Mouse (Mus musculus): ENCODE measurements around the gene H2al1e. TPM values are rescaled to one million over a fixed set of nuclear protein-coding genes. Genes with fewer than 3 reads are reported as not detected.
"Not testable (repeated sequence)": the region's sequence is repeated elsewhere in the genome, so short reads cannot be mapped to it uniquely, and the experiment has no call there.

H2al1e gene
- polyA plus RNA-seq, 1 experiment from 2014 or later, result not detected

DNA sequence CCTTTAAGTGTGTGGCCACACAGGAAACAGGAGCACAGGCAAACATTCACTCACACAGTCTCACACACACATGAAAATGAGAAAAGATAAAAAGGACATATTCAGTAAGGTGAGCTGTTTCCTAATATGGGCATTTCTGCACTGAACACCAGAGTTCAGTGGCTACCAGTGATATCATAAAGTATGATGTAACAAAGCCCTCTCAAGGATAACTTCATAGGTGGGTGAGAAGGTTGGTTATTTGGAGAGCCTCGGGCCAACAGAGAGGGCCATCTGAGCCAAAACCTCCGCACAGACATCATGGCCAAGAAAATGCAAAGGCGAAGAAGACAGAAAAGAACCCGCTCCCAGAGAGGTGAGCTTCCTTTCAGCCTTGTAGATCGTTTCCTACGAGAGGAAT lies 9.5 kb downstream of the H2al1e start, which contains the start of gene H2al1h:
TSS of gene H2al1h (plus strand) at position 301 of the 400 bp plus-strand sequence.
- no CpG with 5 or more reads among the region's 6 CpGs for WGBS (ENCODE audit: missing documents)
- not testable (repeated sequence) for H3K79me2 ChIP-seq (ENCODE audit: inconsistent target); H3K27ac ChIP-seq; H3K4me3 ChIP-seq (ENCODE audit: inconsistent target); H3K36me3 ChIP-seq (ENCODE audit: inconsistent target)

DNA sequence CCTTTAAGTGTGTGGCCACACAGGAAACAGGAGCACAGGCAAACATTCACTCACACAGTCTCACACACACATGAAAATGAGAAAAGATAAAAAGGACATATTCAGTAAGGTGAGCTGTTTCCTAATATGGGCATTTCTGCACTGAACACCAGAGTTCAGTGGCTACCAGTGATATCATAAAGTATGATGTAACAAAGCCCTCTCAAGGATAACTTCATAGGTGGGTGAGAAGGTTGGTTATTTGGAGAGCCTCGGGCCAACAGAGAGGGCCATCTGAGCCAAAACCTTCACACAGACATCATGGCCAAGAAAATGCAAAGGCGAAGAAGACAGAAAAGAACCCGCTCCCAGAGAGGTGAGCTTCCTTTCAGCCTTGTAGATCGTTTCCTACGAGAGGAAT lies 12.6 kb downstream of the H2al1e start, which contains the start of gene H2al1i:
TSS of gene H2al1i (plus strand) at position 301 of the 400 bp plus-strand sequence.
- no CpG with 5 or more reads among the region's 5 CpGs for WGBS (ENCODE audit: missing documents)
- H3K36me3 ChIP-seq (ENCODE audit: inconsistent target), result not testable (repeated sequence)

DNA sequence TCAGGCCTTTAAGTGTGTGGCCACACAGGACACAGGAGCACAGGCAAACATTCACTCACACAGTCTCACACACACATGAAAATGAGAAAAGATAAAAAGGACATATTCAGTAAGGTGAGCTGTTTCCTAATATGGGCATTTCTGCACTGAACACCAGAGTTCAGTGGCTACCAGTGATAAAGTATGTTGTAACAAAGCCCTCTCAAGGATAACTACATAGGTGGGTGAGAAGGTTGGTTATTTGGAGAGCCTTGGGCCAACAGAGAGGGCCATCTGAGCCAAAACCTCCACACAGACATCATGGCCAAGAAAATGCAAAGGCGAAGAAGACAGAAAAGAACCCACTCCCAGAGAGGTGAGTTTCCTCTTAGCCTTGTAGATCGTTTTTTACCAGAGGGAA lies 15.8 kb downstream of the H2al1e start, which contains the start of gene H2al1j:
TSS of gene H2al1j (plus strand) at position 301 of the 400 bp plus-strand sequence.
- not testable (repeated sequence) for H3K36me3 ChIP-seq (ENCODE audit: inconsistent target); H3K4me3 ChIP-seq (ENCODE audit: inconsistent target); H3K27ac ChIP-seq; H3K79me2 ChIP-seq (ENCODE audit: inconsistent target)
- 95% methylated on average over 2 of the region's 2 CpGs for WGBS (ENCODE audit: missing documents)

More for the DNA sequence above, 12.6 kb downstream of the H2al1e start, which contains the start of gene H2al1i:
- not testable (repeated sequence) for H3K4me3 ChIP-seq (ENCODE audit: inconsistent target); H3K27ac ChIP-seq; H3K79me2 ChIP-seq (ENCODE audit: inconsistent target)

DNA sequence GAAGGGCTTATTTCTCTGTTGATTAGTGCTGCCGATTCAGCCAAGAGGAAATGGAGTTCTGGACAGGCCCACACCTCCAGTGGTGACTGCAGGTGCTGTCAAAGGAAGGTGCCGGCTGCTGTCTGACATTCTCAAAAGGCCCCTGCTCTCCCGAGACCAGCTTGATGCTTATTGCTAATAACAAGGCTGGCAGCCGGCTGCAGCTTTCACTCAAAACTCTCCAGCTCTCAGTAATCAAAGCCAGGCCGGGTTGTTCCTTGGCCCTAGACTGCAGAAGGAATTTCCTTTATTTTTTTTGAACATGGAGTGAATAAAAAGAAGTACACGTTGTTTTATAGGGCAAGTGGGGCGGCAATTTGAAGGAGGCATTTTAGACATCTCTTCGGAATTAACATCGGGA lies 34.0 kb downstream of the H2al1e start:
- Histone ChIP-seq H3K36me3 (ENCODE audit: inconsistent target) (no peaks in the 10 kb centered on the region), H3K79me2 (ENCODE audit: inconsistent target) (no peaks in the 10 kb centered on the region), H3K27ac (no peak overlapping the region), H3K4me3 (ENCODE audit: inconsistent target) (no peak overlapping the region)
- 91% methylated on average over 9 of the region's 9 CpGs for WGBS (ENCODE audit: missing documents)

DNA sequence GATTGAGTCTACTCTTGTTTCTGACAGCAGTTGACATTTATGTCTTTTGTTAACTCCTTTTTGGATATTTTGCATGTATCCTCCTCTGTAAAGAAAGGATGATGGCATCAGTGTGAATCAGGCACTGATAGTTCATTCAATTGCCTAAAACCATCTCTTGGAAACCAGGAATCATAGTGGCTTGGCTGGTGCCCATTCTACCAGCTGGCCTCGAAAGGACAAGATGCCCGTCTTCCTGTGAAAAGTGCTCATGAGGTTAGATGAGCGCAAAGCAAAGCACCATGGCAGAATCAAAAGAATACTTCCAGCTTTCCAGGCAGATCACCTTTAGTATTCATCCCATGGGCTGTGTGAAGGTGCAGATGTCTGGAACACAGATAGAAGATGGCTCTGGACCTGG lies 35.0 kb downstream of the H2al1e start:
- no peak overlapping the region for H3K27ac ChIP-seq
- WGBS (ENCODE audit: missing documents), result 97% methylated on average over 3 of the region's 3 CpGs
- no peak overlapping the region for H3K4me3 ChIP-seq (ENCODE audit: inconsistent target)
- H3K36me3 ChIP-seq (ENCODE audit: inconsistent target), result no peaks in the 10 kb centered on the region
- H3K79me2 ChIP-seq (ENCODE audit: inconsistent target), result no peaks in the 10 kb centered on the region

DNA sequence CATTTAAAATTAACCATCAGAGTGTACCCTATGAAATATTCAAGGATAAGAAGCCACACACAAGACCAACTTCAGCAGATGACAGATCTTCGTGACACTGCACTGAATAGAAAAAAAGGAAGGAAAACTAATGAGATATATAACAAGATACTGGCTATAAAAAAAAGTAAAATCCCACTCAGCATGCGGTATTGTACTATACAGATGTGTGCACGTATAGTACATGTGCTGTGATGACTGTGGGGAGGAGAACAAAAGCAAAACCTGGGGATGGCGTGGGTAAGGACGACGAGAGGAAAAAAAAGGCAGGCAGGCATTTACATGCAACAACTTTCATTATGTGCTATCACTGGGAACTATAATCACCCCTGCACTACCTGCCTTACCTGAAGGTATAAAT lies 49.1 kb downstream of the H2al1e start:
- 17% methylated on average over 5 of the region's 6 CpGs for WGBS (ENCODE audit: missing documents)
- Histone ChIP-seq H3K79me2 (ENCODE audit: inconsistent target) (no peaks in the 10 kb centered on the region), H3K4me3 (ENCODE audit: inconsistent target) (no peak overlapping the region), H3K27ac (no peak overlapping the region), H3K36me3 (ENCODE audit: inconsistent target) (no peaks in the 10 kb centered on the region)

DNA sequence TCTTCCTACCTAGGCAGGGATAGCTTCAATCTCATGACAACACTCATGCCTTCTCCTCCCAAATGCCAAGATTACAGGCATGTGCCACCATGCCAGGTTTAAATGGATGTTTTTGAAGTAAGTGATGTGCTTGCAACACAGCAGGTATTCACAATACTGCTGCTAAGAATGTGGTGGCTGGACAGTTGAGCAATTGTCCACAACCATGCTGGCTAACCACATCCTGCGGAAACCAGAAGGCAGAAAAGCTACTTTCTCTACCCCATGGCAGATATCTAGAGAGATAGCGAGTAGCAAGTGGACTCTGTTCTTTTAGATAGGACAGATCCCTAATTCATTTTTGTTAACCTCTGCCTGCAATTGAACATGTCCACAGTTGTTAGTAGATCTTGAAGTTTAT lies 49.5 kb downstream of the H2al1e start:
- WGBS (ENCODE audit: missing documents), result 31% methylated on average over 2 of the region's 2 CpGs
- H3K79me2 ChIP-seq (ENCODE audit: inconsistent target), result no peaks in the 10 kb centered on the region
- H3K27ac ChIP-seq, result no peak overlapping the region
- H3K4me3 ChIP-seq (ENCODE audit: inconsistent target), result no peak overlapping the region
- H3K36me3 ChIP-seq (ENCODE audit: inconsistent target), result no peaks in the 10 kb centered on the region

Other genes with a start within 250 kb of the H2al1e start
- gene H2al1a, start 12.7 kb upstream of the H2al1e start, polyA plus RNA-seq (2018), result not detected in 3 replicates
- gene H2al1b, start 9.5 kb upstream of the H2al1e start, polyA plus RNA-seq (2018), result not detected in 3 replicates
- gene H2al1c, start 6.3 kb upstream of the H2al1e start, polyA plus RNA-seq (2018), result not detected in 3 replicates
- gene H2al1d, start 3.1 kb upstream of the H2al1e start, polyA plus RNA-seq (2018), result not detected in 3 replicates
- not detected in 3 replicates for gene H2al1f, start 3.2 kb downstream of the H2al1e start, polyA plus RNA-seq (2018)
- not detected in 3 replicates for gene H2al1g, start 6.3 kb downstream of the H2al1e start, polyA plus RNA-seq (2018)
- not detected in 3 replicates for gene H2al1h, start 9.6 kb downstream of the H2al1e start, polyA plus RNA-seq (2018)
- gene H2al1i, start 12.7 kb downstream of the H2al1e start, polyA plus RNA-seq (2018), result not detected in 3 replicates
- not detected in 3 replicates for gene H2al1j, start 15.9 kb downstream of the H2al1e start, polyA plus RNA-seq (2018)

All from macrophage (primary cell).